15 mouse cellular contexts compared by ENCODE assay signal in genomic region chr5:92511256-92511655, GRCm38 (mm10). TPM values are rescaled to one million over a fixed set of nuclear protein-coding genes. Genes with fewer than 3 reads are reported as not detected.
DNase-seq lines count a peak whose midpoint lies in the region; ATAC-seq and TF ChIP-seq lines count a peak whose summit lies in the region.
"Had no signal": no experiment of that assay in that cellular context is flagged by ENCODE, and none has a peak within 500 bp of the region (broad histone marks: within the 10 kb centered on the region; RNA-seq: fewer than 3 reads in every experiment).

No protein-coding gene starts in this region.

- in situ Hi-C loops in CH12.LX (cut with MboI; ENCODE audit: low pct_ligation_motif_present, low pct_unique_long_range_greater_than_20kb, low sequenced_read_pairs): no loop called here

- dilution Hi-C loops in CH12.LX (cut with MboI; ENCODE audit: extremely low pct_ligation_motif_present, extremely low pct_unique_long_range_greater_than_20kb, low sequenced_read_pairs): no loop called here

- no peaks in the 10 kb centered on the region for H3K79me2 ChIP-seq in CH12.LX (replicated peaks; ENCODE audit: control insufficient read depth, extremely low read depth, insufficient read depth, poor library complexity, severe bottlenecking)

- no peak overlapping the region for H3K4me3 ChIP-seq in CH12.LX (replicated peaks in 1 of 3; ENCODE audit: low read depth in 2 of 3, low read length in 2 of 3, poor library complexity in 1 of 3)
- no peak overlapping the region for H3K4me3 ChIP-seq in limb, embryonic 10.5 days
- no peak overlapping the region for H3K4me3 ChIP-seq in forebrain, embryonic 14.5 days (ENCODE audit: low read depth, low read length)
- H3K4me3 ChIP-seq: forebrain, embryonic 12.5 days; hindbrain, embryonic 10.5 days; lung, embryonic 15.5 days had no signal

- no peaks in the 10 kb centered on the region for H3K27me3 ChIP-seq in CH12.LX (replicated peaks)
- no peaks in the 10 kb centered on the region for H3K27me3 ChIP-seq in splenic B cell, adult 2 months (ENCODE audit: control insufficient read depth, insufficient read depth, low read length, poor library complexity, severe bottlenecking)
- no peaks in the 10 kb centered on the region for H3K27me3 ChIP-seq in limb, embryonic 10.5 days (ENCODE audit: low read depth, poor library complexity, severe bottlenecking)
- no peaks in the 10 kb centered on the region for H3K27me3 ChIP-seq in forebrain, embryonic 14.5 days (replicated peaks; ENCODE audit: control insufficient read depth, insufficient read depth, low read length)
- H3K27me3 ChIP-seq: forebrain, embryonic 12.5 days; lung, embryonic 15.5 days had no signal

- ATAC-seq in inflammation-experienced regulatory T-cells, adult 6 months: peak; percentile 68
- no peak for ATAC-seq in forebrain, embryonic 14.5 days

- peaks cover 9 to 19% of the 10 kb centered on the region in 2 experiments for H3K4me1 ChIP-seq in CH12.LX (ENCODE audit: control insufficient read depth in 1 of 2, insufficient read depth in 2 of 2)
- peaks cover 2% of the 10 kb centered on the region for H3K4me1 ChIP-seq in limb, embryonic 10.5 days
- peaks cover 2% of the 10 kb centered on the region for H3K4me1 ChIP-seq in forebrain, embryonic 14.5 days (ENCODE audit: control insufficient read depth, insufficient read depth, low read length)

- no peak overlapping the region for H3K4me2 ChIP-seq in CH12.LX (ENCODE audit: insufficient read depth, low read depth, poor library complexity, severe bottlenecking)
- H3K4me2 ChIP-seq in forebrain, embryonic 14.5 days (ENCODE audit: low read length): no peak overlapping the region
- H3K4me2 ChIP-seq: forebrain, embryonic 12.5 days; lung, embryonic 15.5 days had no signal

- no peak overlapping the region for H3K27ac ChIP-seq in CH12.LX (ENCODE audit: insufficient read depth, low read depth)
- no peak overlapping the region for H3K27ac ChIP-seq in limb, embryonic 10.5 days
- H3K27ac ChIP-seq in forebrain, embryonic 14.5 days (ENCODE audit: low read depth, low read length): no peak overlapping the region
- H3K27ac ChIP-seq: forebrain, embryonic 12.5 days; hindbrain, embryonic 10.5 days; lung, embryonic 15.5 days; stomach, postnatal 0 days had no signal

- no peak for TF ChIP-seq EP300 in CH12.LX (IDR thresholded peaks at IDR 0.05; ENCODE audit: low read length)

- peak; percentile 72 to 74 for DNase-seq in spleen, postnatal 36 days (ENCODE audit: low spot score in 2 of 2)
- DNase-seq in spleen, adult 12 weeks (ENCODE audit: low spot score): no peak
- peak; percentile 23 for DNase-seq in CH12.LX (ENCODE audit: extremely low read depth)
- DNase-seq in splenic B cell, adult 2 months (ENCODE audit: low read depth, low spot score): peak; percentile 58
- DNase-seq in limb, embryonic 10.5 days (ENCODE audit: low spot score): no peak
- DNase-seq in forebrain, embryonic 14.5 days (ENCODE audit: low spot score): no peak
- DNase-seq: cerebellum, postnatal 10 days; kidney, adult 8-10 months; kidney, postnatal 25 days had no signal

- no peak for TF ChIP-seq POLR2A in CH12.LX (IDR thresholded peaks at IDR 0.05; ENCODE audit: low read depth, low read length)

- no peaks in the 10 kb centered on the region for H3K36me3 ChIP-seq in CH12.LX (replicated peaks in 1 of 2; ENCODE audit: control insufficient read depth in 1 of 2, insufficient read depth in 1 of 2, low read length in 1 of 2)
- H3K36me3 ChIP-seq in splenic B cell, adult 2 months (ENCODE audit: control insufficient read depth, insufficient read depth, low read length, poor library complexity, severe bottlenecking): no peaks in the 10 kb centered on the region
- H3K36me3 ChIP-seq in limb, embryonic 10.5 days: no peaks in the 10 kb centered on the region
- no peaks in the 10 kb centered on the region for H3K36me3 ChIP-seq in forebrain, embryonic 14.5 days (ENCODE audit: control insufficient read depth, insufficient read depth, low read length)
- H3K36me3 ChIP-seq: forebrain, embryonic 12.5 days; hindbrain, embryonic 10.5 days; lung, embryonic 15.5 days had no signal

- H3K9me3 ChIP-seq in CH12.LX (replicated peaks; ENCODE audit: low read length): peaks cover 6% of the 10 kb centered on the region
- H3K9me3 ChIP-seq in limb, embryonic 10.5 days (replicated peaks): no peaks in the 10 kb centered on the region
- no peaks in the 10 kb centered on the region for H3K9me3 ChIP-seq in forebrain, embryonic 14.5 days (replicated peaks; ENCODE audit: control insufficient read depth, low read length)
- H3K9me3 ChIP-seq: forebrain, embryonic 12.5 days; lung, embryonic 15.5 days had no signal

- no peak for TF ChIP-seq CTCF in CH12.LX (conservative IDR thresholded peaks at IDR 0.05 in 1 of 2, IDR thresholded peaks at IDR 0.05 in 1 of 2; ENCODE audit: low read depth in 2 of 2, low read length in 2 of 2)

- TF ChIP-seq RAD21 in CH12.LX (IDR thresholded peaks at IDR 0.05; ENCODE audit: low read depth, low read length): no peak

- no peak overlapping the region for H3K9ac ChIP-seq in CH12.LX (ENCODE audit: insufficient read depth, low read depth)
- H3K9ac ChIP-seq in forebrain, embryonic 14.5 days (ENCODE audit: low read length): no peak overlapping the region
- H3K9ac ChIP-seq: forebrain, embryonic 12.5 days; lung, embryonic 15.5 days had no signal

TF ChIP-seq in CH12.LX, 34 proteins besides CTCF, POLR2A, EP300 and RAD21:
- no peak for TF ChIP-seq MEF2A (IDR thresholded peaks at IDR 0.05; ENCODE audit: borderline replicate concordance, low read depth, low read length)
- TF ChIP-seq MAZ (IDR thresholded peaks at IDR 0.05; ENCODE audit: low read depth, low read length): no peak
- no peak for TF ChIP-seq USF2 (conservative IDR thresholded peaks at IDR 0.05; ENCODE audit: low read depth, low read length)
- no peak for TF ChIP-seq KAT2A (IDR thresholded peaks at IDR 0.05; ENCODE audit: insufficient replicate concordance, low read length)
- no peak for TF ChIP-seq IRF4 (IDR thresholded peaks at IDR 0.05; ENCODE audit: low read depth, low read length)
- no peak for TF ChIP-seq ZKSCAN1 (IDR thresholded peaks at IDR 0.05; ENCODE audit: borderline replicate concordance, low read depth, low read length)
- no peak for TF ChIP-seq TCF12 (IDR thresholded peaks at IDR 0.05; ENCODE audit: low read depth, low read length)
- no peak for TF ChIP-seq NRF1 (IDR thresholded peaks at IDR 0.05; ENCODE audit: low read depth, low read length)
- no peak for TF ChIP-seq CHD1 (IDR thresholded peaks at IDR 0.05; ENCODE audit: low read depth, low read length)
- TF ChIP-seq BHLHE40 (IDR thresholded peaks at IDR 0.05; ENCODE audit: low read depth, low read length): no peak
- no peak for TF ChIP-seq NELFE (IDR thresholded peaks at IDR 0.05; ENCODE audit: low read depth, low read length)
- no peak for TF ChIP-seq SIN3A (IDR thresholded peaks at IDR 0.05; ENCODE audit: low read length)
- TF ChIP-seq E2F4 (IDR thresholded peaks at IDR 0.05; ENCODE audit: insufficient replicate concordance, low read depth, low read length): no peak

RNA-seq across cellular contexts. Expression of gene Scarb2, which starts 4.6 kb away (rescaled TPM):
- 6.0 and 9.2 TPM in 2 replicates for total RNA-seq in CH12.LX (2012; rRNA removed)
- total RNA-seq in CH12.LX (2014; rRNA removed): 9.5 and 11.2 TPM in 2 replicates
- 6.5 and 7.2 TPM in 2 replicates for polyA plus RNA-seq in CH12.LX (2012; ENCODE audit: insufficient read length, low read depth)
- 1 to 10 TPM; 8.3 to 9.2 (median 8.5) TPM for polyA plus RNA-seq in inflammation-experienced regulatory T-cells, adult 6 months (2017; shearing (Covaris generic))
- 5.7 and 7.2 TPM in 2 replicates for polyA plus RNA-seq in limb, embryonic 10.5 days (2016; fragmentation: Nextera tagmentation; extraction: Ambion mirVana)
- 23.9 and 26.0 TPM in 2 replicates for polyA plus RNA-seq in forebrain, embryonic 14.5 days (2014; fragmentation: Nextera tagmentation; extraction: Ambion mirVana)

RNA-seq across cellular contexts. Expression of gene Fam47e, which starts 43.6 kb away (rescaled TPM):
- total RNA-seq in CH12.LX (2012; rRNA removed) (not detected in 2 replicates), CH12.LX (2014; rRNA removed) (not detected in 2 replicates)
- polyA plus RNA-seq in CH12.LX (2012; ENCODE audit: insufficient read length, low read depth): not detected in 2 replicates
- not detected for polyA plus RNA-seq in inflammation-experienced regulatory T-cells, adult 6 months (2017; shearing (Covaris generic))
- not detected in 2 replicates for polyA plus RNA-seq in limb, embryonic 10.5 days (2016; fragmentation: Nextera tagmentation; extraction: Ambion mirVana)
- polyA plus RNA-seq in forebrain, embryonic 14.5 days (2014; fragmentation: Nextera tagmentation; extraction: Ambion mirVana): 0.63 and 0.66 TPM in 2 replicates
- polyA plus RNA-seq: forebrain, embryonic 12.5 days; small intestine, adult 2 months had no signal

Comparison
In these comparisons a context has a peak if more than half of its experiments do, and no peak if none do; other contexts are left out.
1. DNase-seq: peak in spleen, postnatal 36 days (2 of 2), CH12.LX (single experiment) and splenic B cell, adult 2 months (single experiment); none in spleen, adult 12 weeks (single experiment), limb, embryonic 10.5 days (single experiment) and forebrain, embryonic 14.5 days (single experiment).